In the genomic region with DNA sequence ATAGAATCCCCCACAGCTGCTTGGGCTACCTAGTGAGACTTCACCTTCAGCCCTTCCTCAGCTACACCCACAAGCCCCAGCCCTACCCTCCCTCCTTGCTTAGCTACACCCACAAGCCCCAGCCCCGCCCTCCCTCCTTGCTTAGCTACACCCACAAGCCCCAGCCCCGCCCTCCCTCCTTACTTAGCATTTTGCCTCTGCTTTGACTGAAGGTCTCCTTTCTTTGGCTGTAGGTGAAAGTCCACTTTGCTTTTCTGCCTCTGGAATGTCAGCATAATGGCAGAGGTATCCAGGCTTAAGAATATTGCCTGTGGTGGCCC, we compare ENCODE assay signal across 12 mouse cellular contexts. TPM values are rescaled to one million over a fixed set of nuclear protein-coding genes. Genes with fewer than 3 reads are reported as not detected.
A peak's percentile ranks its signal among the peaks of the same experiment; 100 is the strongest.
DNase-seq lines count a peak whose midpoint lies in the region; ATAC-seq lines count a peak whose summit lies in the region.
"Had no signal": no experiment of that assay in that cellular context is flagged by ENCODE, and none has a peak within 500 bp of the region (broad histone marks: within the 10 kb centered on the region; RNA-seq: fewer than 3 reads in every experiment).

No protein-coding gene starts in this region.

- H3K4me3 ChIP-seq in liver, embryonic 16.5 days (ENCODE audit: low read depth, low read length) = no peak overlapping the region
- H3K4me3 ChIP-seq: hindbrain, embryonic 15.5 days; limb, embryonic 12.5 days had no signal

- H3K27ac ChIP-seq in liver, embryonic 16.5 days (ENCODE audit: low read length) = no peak overlapping the region
- H3K27ac ChIP-seq: hindbrain, embryonic 15.5 days; limb, embryonic 12.5 days had no signal

- H3K9me3 ChIP-seq in liver, embryonic 16.5 days (replicated peaks; ENCODE audit: control insufficient read depth, low read length) = no peaks in the 10 kb centered on the region
- H3K9me3 ChIP-seq: hindbrain, embryonic 15.5 days; limb, embryonic 12.5 days had no signal

- H3K27me3 ChIP-seq in liver, embryonic 16.5 days (ENCODE audit: control insufficient read depth, insufficient read depth, low read depth, low read length) = no peaks in the 10 kb centered on the region
- H3K27me3 ChIP-seq: hindbrain, embryonic 15.5 days had no signal

- no peak for ATAC-seq in CD4-positive, CD25-positive, alpha-beta regulatory T cell, adult 4 months
- ATAC-seq in liver, embryonic 16.5 days (ENCODE audit: low read depth) = peak; percentile 77
- ATAC-seq in inflammation-experienced regulatory T-cells, adult 6 months = no peak

- 0 out of 2 replicates have a peak overlapping the region, but pooled peaks have one; percentile 1 for H3K4me2 ChIP-seq in liver, embryonic 16.5 days (ENCODE audit: low read depth, low read length)
- H3K4me2 ChIP-seq: hindbrain, embryonic 15.5 days; limb, embryonic 12.5 days had no signal

- H3K9ac ChIP-seq in liver, embryonic 16.5 days (ENCODE audit: low read depth, low read length) = no peak overlapping the region
- H3K9ac ChIP-seq: hindbrain, embryonic 15.5 days; limb, embryonic 12.5 days had no signal

- H3K4me1 ChIP-seq in liver, embryonic 16.5 days (ENCODE audit: control insufficient read depth, low read depth, low read length) = no peaks in the 10 kb centered on the region; the same call in 1 of the 2 replicates
- H3K4me1 ChIP-seq: hindbrain, embryonic 15.5 days; limb, embryonic 12.5 days had no signal

- DNase-seq in CD4-positive, CD25-positive, alpha-beta regulatory T cell, adult 2 months (ENCODE audit: low read depth, low spot score) = peak; percentile 14
- peak; percentile 88 for DNase-seq in ZHBTc4 (ENCODE audit: low read depth, low spot score)
- DNase-seq in kidney, adult 8-10 months = peak; percentile 60 to 82
- DNase-seq in cerebellum, adult 9-10 months = no peak
- DNase-seq in cerebellum, adult 11-12 months = no peak
- DNase-seq: adrenal gland, postnatal 14 days had no signal

- 29% methylated on average over 2 of the region's 2 CpGs for WGBS in liver, embryonic 16.5 days (ENCODE audit: insufficient replicate concordance)

- H3K36me3 ChIP-seq in liver, embryonic 16.5 days (ENCODE audit: control insufficient read depth, insufficient read depth) = no peaks in the 10 kb centered on the region
- H3K36me3 ChIP-seq: hindbrain, embryonic 15.5 days; limb, embryonic 12.5 days had no signal

RNA-seq across cellular contexts. Expression of gene Pax8, which starts 14.6 kb away (rescaled TPM):
- not detected for polyA plus RNA-seq in CD4-positive, CD25-positive, alpha-beta regulatory T cell, adult 4 months (2017; shearing (Covaris generic))
- 0.05 and 0.40 TPM in 2 replicates for polyA plus RNA-seq in liver, embryonic 16.5 days (2015; fragmentation: Nextera tagmentation; extraction: Ambion mirVana)
- not detected for polyA plus RNA-seq in inflammation-experienced regulatory T-cells, adult 6 months (2017; shearing (Covaris generic))
- polyA plus RNA-seq: cortical plate, adult 2 months; limb, embryonic 12.5 days had no signal

Comparison
In these comparisons a context has a peak if more than half of its experiments do, and no peak if none do; other contexts are left out.
1. DNase-seq: peak in CD4-positive, CD25-positive, alpha-beta regulatory T cell, adult 2 months (single experiment), ZHBTc4 (single experiment) and kidney, adult 8-10 months (2 of 2); none in cerebellum, adult 9-10 months (single experiment) and cerebellum, adult 11-12 months (single experiment).